Mouse (Mus musculus) kidney, postnatal 14 days (tissue): Measurements from ENCODE around the gene Klhl5.

Experiments used
- DNase-seq: peaks from one replicate; pipeline ENCODE4 v3.0.0; 2022; ENCODE audit warnings: mixed read lengths

Gene Klhl5

GRCm38 (mm10) chr5:65106876-65107772 lies at the start of gene Klhl5:
Gene Klhl5, plus strand, starts transcription at chr5:65107539.
- DNase-seq, result peak; percentile 95

- no peak for DNase-seq
Observed at GRCm38 (mm10) chr5:65057596-65057995, 49.7 kb upstream of the Klhl5 start.

- DNase-seq, result no peak
Observed at GRCm38 (mm10) chr5:65059806-65060205, 47.5 kb upstream of the Klhl5 start.

- DNase-seq, result no peak
Observed at GRCm38 (mm10) chr5:65062236-65062635, 45.1 kb upstream of the Klhl5 start.

GRCm38 (mm10) chr5:65063266-65063665 lies 44.1 kb upstream of the Klhl5 start:
- DNase-seq, result no peak

- no peak for DNase-seq
Observed at GRCm38 (mm10) chr5:65068166-65068565, 39.2 kb upstream of the Klhl5 start.

GRCm38 (mm10) chr5:65069872-65070271 lies 37.5 kb upstream of the Klhl5 start:
- DNase-seq, result no peak

GRCm38 (mm10) chr5:65071689-65072118 lies 35.6 kb upstream of the Klhl5 start:
- DNase-seq, result no peak

GRCm38 (mm10) chr5:65073247-65073646 lies 34.1 kb upstream of the Klhl5 start:
- no peak for DNase-seq

- DNase-seq, result peak; percentile 17
Observed at GRCm38 (mm10) chr5:65074693-65075092, 32.6 kb upstream of the Klhl5 start.

- DNase-seq, result no peak
Observed at GRCm38 (mm10) chr5:65076087-65076486, 31.3 kb upstream of the Klhl5 start.

GRCm38 (mm10) chr5:65076748-65077147 lies 30.6 kb upstream of the Klhl5 start:
- no peak for DNase-seq

GRCm38 (mm10) chr5:65078081-65078480 lies 29.3 kb upstream of the Klhl5 start:
- DNase-seq, result no peak

- peak; percentile 27 for DNase-seq
Observed at GRCm38 (mm10) chr5:65079881-65080280, 27.5 kb upstream of the Klhl5 start.

- DNase-seq, result no peak
Observed at GRCm38 (mm10) chr5:65081836-65082235, 25.5 kb upstream of the Klhl5 start.

- DNase-seq, result peak; percentile 76
Observed at GRCm38 (mm10) chr5:65086522-65086921, 20.8 kb upstream of the Klhl5 start.

- DNase-seq, result no peak
Observed at GRCm38 (mm10) chr5:65089707-65090106, 17.6 kb upstream of the Klhl5 start.

- no peak for DNase-seq
Observed at GRCm38 (mm10) chr5:65091184-65091858, 16.0 kb upstream of the Klhl5 start.

- no peak for DNase-seq
Observed at GRCm38 (mm10) chr5:65091921-65092320, 15.4 kb upstream of the Klhl5 start, which contains the start of gene Tmem156. Gene Tmem156, minus strand, starts transcription at chr5:65092132.

GRCm38 (mm10) chr5:65093769-65094168 lies 13.6 kb upstream of the Klhl5 start:
- no peak for DNase-seq

- no peak for DNase-seq
Observed at GRCm38 (mm10) chr5:65094902-65095545, 12.3 kb upstream of the Klhl5 start.

GRCm38 (mm10) chr5:65096082-65096481 lies 11.3 kb upstream of the Klhl5 start:
- DNase-seq, result no peak

GRCm38 (mm10) chr5:65096805-65097204 lies 10.5 kb upstream of the Klhl5 start:
- DNase-seq, result no peak
